In the genomic region with DNA sequence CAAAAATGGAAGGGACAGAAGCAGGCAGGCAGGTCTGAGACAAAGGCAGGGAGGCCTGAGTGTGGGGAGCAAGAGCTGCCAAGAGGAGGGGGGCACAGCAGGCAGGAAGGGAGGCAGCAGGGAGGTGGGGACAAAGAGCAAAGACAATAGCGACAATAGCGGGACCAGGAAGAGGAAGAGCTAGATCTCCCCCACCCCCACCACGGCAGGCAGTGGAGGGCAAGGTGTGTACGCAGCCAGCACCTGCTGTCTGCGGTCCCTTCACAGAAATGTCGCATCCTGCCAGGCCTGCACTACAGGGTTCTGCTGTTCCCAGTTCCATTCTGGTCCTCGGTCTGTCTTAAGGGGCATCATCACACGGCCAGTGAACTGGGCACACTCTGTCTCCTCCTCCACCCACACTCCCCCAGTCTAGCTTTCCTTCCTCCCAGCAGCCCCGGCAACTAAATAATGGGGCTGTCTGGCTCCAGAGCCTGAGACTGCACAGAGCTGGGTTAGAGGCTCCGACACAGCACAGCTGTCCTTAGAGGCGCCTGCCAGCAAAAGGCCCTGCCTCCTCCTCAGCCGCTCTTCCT, we compare ENCODE assay signal across 8 mouse cellular contexts. TPM values are rescaled to one million over a fixed set of nuclear protein-coding genes. Genes with fewer than 3 reads are reported as not detected.
A peak's percentile ranks its signal among the peaks of the same experiment; 100 is the strongest.
DNase-seq lines count a peak whose midpoint lies in the region; ATAC-seq and TF ChIP-seq lines count a peak whose summit lies in the region.

No protein-coding gene starts in this region.

- DNase-seq in lung, embryonic 14.5 days = peak; percentile 85
- no peak for DNase-seq in lung, adult 18-20 months
- peak; percentile 76 to 82 for DNase-seq in kidney, postnatal 4 days
- DNase-seq in neural tube, embryonic 11.5 days (ENCODE audit: low spot score) = peak; percentile 56
- DNase-seq in adrenal gland, adult 8-10 months = no peak
- no peak for DNase-seq in right cerebral cortex, postnatal 25 days
- DNase-seq in urinary bladder, postnatal 36 days (ENCODE audit: low spot score in 2 of 2) = no peak

- ATAC-seq in lung, embryonic 14.5 days (ENCODE audit: insufficient read depth) = peak; percentile 83
- ATAC-seq in heart, embryonic 13.5 days (ENCODE audit: extremely low read depth, insufficient number of reproducible peaks, low FRiP score, low TSS enrichment) = no peak
- ATAC-seq in neural tube, embryonic 11.5 days (ENCODE audit: insufficient read depth, low FRiP score, low TSS enrichment) = peak; percentile 56

- WGBS in lung, embryonic 14.5 days = 13% methylated on average over 12 of the region's 12 CpGs
- WGBS in heart, embryonic 13.5 days = 9% methylated on average over 12 of the region's 12 CpGs
- WGBS in neural tube, embryonic 11.5 days = 7% methylated on average over 12 of the region's 12 CpGs

- peak overlapping the region; percentile 5; the same call in 1 of the 2 replicates for H3K9ac ChIP-seq in lung, embryonic 14.5 days
- H3K9ac ChIP-seq in heart, embryonic 13.5 days = peak overlapping the region; percentile 72
- peak overlapping the region; percentile 30 for H3K9ac ChIP-seq in neural tube, embryonic 11.5 days (ENCODE audit: low read length)

- H3K36me3 ChIP-seq in lung, embryonic 14.5 days (ENCODE audit: insufficient read depth) = no peaks in the 10 kb centered on the region
- peaks cover 46% of the 10 kb centered on the region for H3K36me3 ChIP-seq in heart, embryonic 13.5 days
- H3K36me3 ChIP-seq in neural tube, embryonic 11.5 days (ENCODE audit: control insufficient read depth, insufficient read depth, low read length) = no peaks in the 10 kb centered on the region

- no peak overlapping the region for H3K4me3 ChIP-seq in lung, embryonic 14.5 days (ENCODE audit: low read depth, low read length)
- no peak overlapping the region for H3K4me3 ChIP-seq in heart, embryonic 13.5 days
- H3K4me3 ChIP-seq in neural tube, embryonic 11.5 days (ENCODE audit: low read depth, low read length) = 0 out of 2 replicates have a peak overlapping the region, but pooled peaks have one; percentile 7

- peak overlapping the region; percentile 43 for H3K4me2 ChIP-seq in lung, embryonic 14.5 days
- H3K4me2 ChIP-seq in heart, embryonic 13.5 days = peak overlapping the region; percentile 45
- 0 out of 2 replicates have a peak overlapping the region, but pooled peaks have one; percentile 0 for H3K4me2 ChIP-seq in neural tube, embryonic 11.5 days (ENCODE audit: low read depth)

- no peaks in the 10 kb centered on the region for H3K9me3 ChIP-seq in lung, embryonic 14.5 days (ENCODE audit: low read depth, low read length)
- H3K9me3 ChIP-seq in heart, embryonic 13.5 days = no peaks in the 10 kb centered on the region
- H3K9me3 ChIP-seq in neural tube, embryonic 11.5 days (ENCODE audit: control insufficient read depth, low read length) = no peaks in the 10 kb centered on the region

- H3K4me1 ChIP-seq in lung, embryonic 14.5 days (ENCODE audit: insufficient read depth) = peaks cover 52% of the 10 kb centered on the region
- H3K4me1 ChIP-seq in heart, embryonic 13.5 days = peaks cover 96% of the 10 kb centered on the region
- peaks cover 47% of the 10 kb centered on the region for H3K4me1 ChIP-seq in neural tube, embryonic 11.5 days (ENCODE audit: control insufficient read depth, insufficient read depth, low read length)

- peaks cover 7% of the 10 kb centered on the region; the same call in 1 of the 2 replicates for H3K27me3 ChIP-seq in lung, embryonic 14.5 days (ENCODE audit: insufficient read depth, low read length)
- H3K27me3 ChIP-seq in heart, embryonic 13.5 days (replicated peaks) = no peaks in the 10 kb centered on the region; the same call in 1 of the 2 replicates
- H3K27me3 ChIP-seq in neural tube, embryonic 11.5 days (ENCODE audit: control insufficient read depth, insufficient read depth, low read length) = peaks cover 8% of the 10 kb centered on the region

- peak overlapping the region; percentile 54; the same call in 1 of the 2 replicates for H3K27ac ChIP-seq in lung, embryonic 14.5 days (ENCODE audit: low read depth)
- peak overlapping the region; percentile 79 for H3K27ac ChIP-seq in heart, embryonic 13.5 days (replicated peaks)
- peak overlapping the region; percentile 98 for H3K27ac ChIP-seq in neural tube, embryonic 11.5 days (ENCODE audit: low read depth, low read length)

- no peak for TF ChIP-seq CTCF in lung, embryonic 14.5 days (IDR thresholded peaks at IDR 0.05; ENCODE audit: low read depth)

RNA-seq across cellular contexts. Expression of gene Kcnh2, which starts 6.8 kb away (rescaled TPM):
- 3.9 and 5.5 TPM in 2 replicates for polyA plus RNA-seq in lung, embryonic 14.5 days (2014; fragmentation: Nextera tagmentation; extraction: Ambion mirVana)
- 24.4 and 26.2 TPM in 2 replicates for polyA plus RNA-seq in heart, embryonic 13.5 days (2015; fragmentation: Nextera tagmentation; extraction: Ambion mirVana)
- 16.5 and 18.6 TPM in 2 replicates for polyA plus RNA-seq in neural tube, embryonic 11.5 days (2014; fragmentation: Nextera tagmentation; extraction: Ambion mirVana)
- 10 to 100 TPM; 17.7 to 47.2 (median 36.0) TPM for total RNA-seq in adrenal gland, adult 8-10 months (2022)

RNA-seq across cellular contexts. Expression of gene Nos3, which starts 20.0 kb away (rescaled TPM):
- polyA plus RNA-seq in lung, embryonic 14.5 days (2014; fragmentation: Nextera tagmentation; extraction: Ambion mirVana) = 13.8 and 15.7 TPM in 2 replicates
- 34.0 and 35.0 TPM in 2 replicates for polyA plus RNA-seq in heart, embryonic 13.5 days (2015; fragmentation: Nextera tagmentation; extraction: Ambion mirVana)
- 6.1 and 6.7 TPM in 2 replicates for polyA plus RNA-seq in neural tube, embryonic 11.5 days (2014; fragmentation: Nextera tagmentation; extraction: Ambion mirVana)
- total RNA-seq in adrenal gland, adult 8-10 months (2022) = 10 to 100 TPM in 1 of 4 experiments, 1 to 10 TPM in 3; 6.5 to 11.2 (median 9.1) TPM

RNA-seq across cellular contexts. Expression of gene Atg9b, which starts 47.4 kb away (rescaled TPM):
- polyA plus RNA-seq in lung, embryonic 14.5 days (2014; fragmentation: Nextera tagmentation; extraction: Ambion mirVana) = 0.53 and 0.71 TPM in 2 replicates
- polyA plus RNA-seq in heart, embryonic 13.5 days (2015; fragmentation: Nextera tagmentation; extraction: Ambion mirVana) = 0.87 and 1.4 TPM in 2 replicates
- 0.54 and 0.89 TPM in 2 replicates for polyA plus RNA-seq in neural tube, embryonic 11.5 days (2014; fragmentation: Nextera tagmentation; extraction: Ambion mirVana)
- total RNA-seq in adrenal gland, adult 8-10 months (2022) = 1 to 10 TPM in 1 of 4 experiments, under 1 TPM in 3; 0.55 to 1.3 (median 0.64) TPM

RNA-seq across cellular contexts. Expression of gene Abcb8, which starts 48.9 kb away (rescaled TPM):
- 39.4 and 43.5 TPM in 2 replicates for polyA plus RNA-seq in lung, embryonic 14.5 days (2014; fragmentation: Nextera tagmentation; extraction: Ambion mirVana)
- 62.0 and 63.4 TPM in 2 replicates for polyA plus RNA-seq in heart, embryonic 13.5 days (2015; fragmentation: Nextera tagmentation; extraction: Ambion mirVana)
- 45.8 and 47.0 TPM in 2 replicates for polyA plus RNA-seq in neural tube, embryonic 11.5 days (2014; fragmentation: Nextera tagmentation; extraction: Ambion mirVana)
- total RNA-seq in adrenal gland, adult 8-10 months (2022) = 10 to 100 TPM; 73.5 to 97.6 (median 86.0) TPM

Comparison
In these comparisons a context has a peak if more than half of its experiments do, and no peak if none do; other contexts are left out.
1. DNase-seq: peak in lung, embryonic 14.5 days (single experiment), kidney, postnatal 4 days (2 of 2) and neural tube, embryonic 11.5 days (single experiment); none in lung, adult 18-20 months (0 of 2), adrenal gland, adult 8-10 months (single experiment), right cerebral cortex, postnatal 25 days (single experiment) and urinary bladder, postnatal 36 days (0 of 2).
2. H3K9ac ChIP-seq: peak in every context shown above with its lines; median percentile 72 in heart, embryonic 13.5 days; 30 in neural tube, embryonic 11.5 days; 5 in lung, embryonic 14.5 days.
3. Peak in every context shown above with its lines, with median percentiles within 50 percentile points of each other: H3K27ac ChIP-seq and H3K4me2 ChIP-seq.